Mouse (Mus musculus): ENCODE data around the gene Pgm2l1.

Pgm2l1 gene

GRCm38 (mm10) chr7:100288622-100289021, 61.4 kb downstream of the Pgm2l1 start:
- Histone ChIP-seq H3K36me3 (ENCODE audit: insufficient read depth, low read length) (no peaks in the 10 kb centered on the region), H3K27me3 (ENCODE audit: insufficient read depth, low read length) (peaks cover 60% of the 10 kb centered on the region), H3K9me3 (ENCODE audit: low read length) (peaks cover 11% of the 10 kb centered on the region), H3K4me3 (replicated peaks; ENCODE audit: low read length) (peak overlapping the region; percentile 63), H3K4me1 (replicated peaks; ENCODE audit: low read depth, low read length) (peaks cover 28% of the 10 kb centered on the region)
- TF ChIP-seq NANOG (IDR thresholded peaks at IDR 0.05; ENCODE audit: borderline replicate concordance, low read length) (no peak), POU5F1 (IDR thresholded peaks at IDR 0.05; ENCODE audit: borderline replicate concordance, low read length) (no peak), CTCF (conservative IDR thresholded peaks at IDR 0.05; ENCODE audit: low read length) (no peak)

- TF ChIP-seq NANOG (IDR thresholded peaks at IDR 0.05; ENCODE audit: borderline replicate concordance, low read length): no peak
- TF ChIP-seq CTCF (conservative IDR thresholded peaks at IDR 0.05; ENCODE audit: low read length): no peak
- Histone ChIP-seq H3K9me3 (ENCODE audit: low read length) (peaks cover 11% of the 10 kb centered on the region), H3K4me3 (replicated peaks; ENCODE audit: low read length) (no peak overlapping the region), H3K36me3 (ENCODE audit: insufficient read depth, low read length) (no peaks in the 10 kb centered on the region), H3K4me1 (replicated peaks; ENCODE audit: low read depth, low read length) (peaks cover 8% of the 10 kb centered on the region), H3K27me3 (ENCODE audit: insufficient read depth, low read length) (peaks cover 32% of the 10 kb centered on the region)
Measured at GRCm38 (mm10) chr7:100293546-100293945, 66.4 kb downstream of the Pgm2l1 start.

GRCm38 (mm10) chr7:100295745-100296144, 68.6 kb downstream of the Pgm2l1 start:
- peaks cover 12% of the 10 kb centered on the region for H3K27me3 ChIP-seq (ENCODE audit: insufficient read depth, low read length)
- peaks cover 6% of the 10 kb centered on the region for H3K9me3 ChIP-seq (ENCODE audit: low read length)
- no peak overlapping the region for H3K4me3 ChIP-seq (replicated peaks; ENCODE audit: low read length)
- H3K36me3 ChIP-seq (ENCODE audit: insufficient read depth, low read length): no peaks in the 10 kb centered on the region
- no peaks in the 10 kb centered on the region for H3K4me1 ChIP-seq (replicated peaks; ENCODE audit: low read depth, low read length)
- TF ChIP-seq NANOG (IDR thresholded peaks at IDR 0.05; ENCODE audit: borderline replicate concordance, low read length): no peak
- TF ChIP-seq CTCF (conservative IDR thresholded peaks at IDR 0.05; ENCODE audit: low read length): no peak
- TF ChIP-seq POU5F1 (IDR thresholded peaks at IDR 0.05; ENCODE audit: borderline replicate concordance, low read length): no peak

- Histone ChIP-seq H3K4me3 (replicated peaks; ENCODE audit: low read length) (no peak overlapping the region), H3K4me1 (replicated peaks; ENCODE audit: low read depth, low read length) (no peaks in the 10 kb centered on the region), H3K36me3 (ENCODE audit: insufficient read depth, low read length) (no peaks in the 10 kb centered on the region), H3K9me3 (ENCODE audit: low read length) (no peaks in the 10 kb centered on the region), H3K27me3 (ENCODE audit: insufficient read depth, low read length) (0 out of 2 replicates have a peak, but pooled peaks cover 6% of the 10 kb centered on the region)
- TF ChIP-seq NANOG (IDR thresholded peaks at IDR 0.05; ENCODE audit: borderline replicate concordance, low read length): no peak
- no peak for TF ChIP-seq CTCF (conservative IDR thresholded peaks at IDR 0.05; ENCODE audit: low read length)
- TF ChIP-seq POU5F1 (IDR thresholded peaks at IDR 0.05; ENCODE audit: borderline replicate concordance, low read length): no peak
Measured at GRCm38 (mm10) chr7:100296699-100297098, 69.5 kb downstream of the Pgm2l1 start.

- Histone ChIP-seq H3K4me1 (replicated peaks; ENCODE audit: low read depth, low read length) (no peaks in the 10 kb centered on the region), H3K9me3 (ENCODE audit: low read length) (no peaks in the 10 kb centered on the region), H3K4me3 (replicated peaks; ENCODE audit: low read length) (no peak overlapping the region), H3K36me3 (ENCODE audit: insufficient read depth, low read length) (no peaks in the 10 kb centered on the region), H3K27me3 (ENCODE audit: insufficient read depth, low read length) (0 out of 2 replicates have a peak, but pooled peaks cover 2% of the 10 kb centered on the region)
- TF ChIP-seq NANOG (IDR thresholded peaks at IDR 0.05; ENCODE audit: borderline replicate concordance, low read length) (no peak), POU5F1 (IDR thresholded peaks at IDR 0.05; ENCODE audit: borderline replicate concordance, low read length) (no peak), CTCF (conservative IDR thresholded peaks at IDR 0.05; ENCODE audit: low read length) (no peak)
Measured at GRCm38 (mm10) chr7:100298861-100299510, 71.8 kb downstream of the Pgm2l1 start.

GRCm38 (mm10) chr7:100301390-100301789, 74.2 kb downstream of the Pgm2l1 start:
- H3K4me3 ChIP-seq (replicated peaks; ENCODE audit: low read length): no peak overlapping the region
- no peaks in the 10 kb centered on the region for H3K4me1 ChIP-seq (replicated peaks; ENCODE audit: low read depth, low read length)
- H3K27me3 ChIP-seq (ENCODE audit: insufficient read depth, low read length): no peaks in the 10 kb centered on the region
- H3K9me3 ChIP-seq (ENCODE audit: low read length): no peaks in the 10 kb centered on the region
- no peaks in the 10 kb centered on the region for H3K36me3 ChIP-seq (ENCODE audit: insufficient read depth, low read length)
- TF ChIP-seq POU5F1 (IDR thresholded peaks at IDR 0.05; ENCODE audit: borderline replicate concordance, low read length) (no peak), CTCF (conservative IDR thresholded peaks at IDR 0.05; ENCODE audit: low read length) (no peak), NANOG (IDR thresholded peaks at IDR 0.05; ENCODE audit: borderline replicate concordance, low read length) (no peak)

GRCm38 (mm10) chr7:100302316-100302715, 75.1 kb downstream of the Pgm2l1 start:
- no peak for TF ChIP-seq CTCF (conservative IDR thresholded peaks at IDR 0.05; ENCODE audit: low read length)
- no peak for TF ChIP-seq POU5F1 (IDR thresholded peaks at IDR 0.05; ENCODE audit: borderline replicate concordance, low read length)
- no peak for TF ChIP-seq NANOG (IDR thresholded peaks at IDR 0.05; ENCODE audit: borderline replicate concordance, low read length)
- Histone ChIP-seq H3K9me3 (ENCODE audit: low read length) (no peaks in the 10 kb centered on the region), H3K27me3 (ENCODE audit: insufficient read depth, low read length) (no peaks in the 10 kb centered on the region), H3K4me1 (replicated peaks; ENCODE audit: low read depth, low read length) (no peaks in the 10 kb centered on the region), H3K4me3 (replicated peaks; ENCODE audit: low read length) (no peak overlapping the region), H3K36me3 (ENCODE audit: insufficient read depth, low read length) (no peaks in the 10 kb centered on the region)

GRCm38 (mm10) chr7:100305894-100306293, 78.7 kb downstream of the Pgm2l1 start:
- TF ChIP-seq POU5F1 (IDR thresholded peaks at IDR 0.05; ENCODE audit: borderline replicate concordance, low read length) (no peak), NANOG (IDR thresholded peaks at IDR 0.05; ENCODE audit: borderline replicate concordance, low read length) (no peak), CTCF (conservative IDR thresholded peaks at IDR 0.05; ENCODE audit: low read length) (no peak)
- no peaks in the 10 kb centered on the region for H3K9me3 ChIP-seq (ENCODE audit: low read length)
- no peak overlapping the region for H3K4me3 ChIP-seq (replicated peaks; ENCODE audit: low read length)
- H3K36me3 ChIP-seq (ENCODE audit: insufficient read depth, low read length): no peaks in the 10 kb centered on the region
- H3K27me3 ChIP-seq (ENCODE audit: insufficient read depth, low read length): peaks cover 3% of the 10 kb centered on the region; the same call in 1 of the 2 replicates
- H3K4me1 ChIP-seq (replicated peaks; ENCODE audit: low read depth, low read length): no peaks in the 10 kb centered on the region
